Mouse (Mus musculus): Measurements from ENCODE around the gene Lrp5. TPM values are rescaled to one million over a fixed set of nuclear protein-coding genes. Genes with fewer than 3 reads are reported as not detected.
"Not testable (repeated sequence)": the region's sequence is repeated elsewhere in the genome, so short reads cannot be mapped to it uniquely, and the experiment has no call there.

Gene Lrp5
- total and polyA plus RNA-seq, 2 experiments from 2014 or later, result 0.58 to 15.0 TPM

DNA sequence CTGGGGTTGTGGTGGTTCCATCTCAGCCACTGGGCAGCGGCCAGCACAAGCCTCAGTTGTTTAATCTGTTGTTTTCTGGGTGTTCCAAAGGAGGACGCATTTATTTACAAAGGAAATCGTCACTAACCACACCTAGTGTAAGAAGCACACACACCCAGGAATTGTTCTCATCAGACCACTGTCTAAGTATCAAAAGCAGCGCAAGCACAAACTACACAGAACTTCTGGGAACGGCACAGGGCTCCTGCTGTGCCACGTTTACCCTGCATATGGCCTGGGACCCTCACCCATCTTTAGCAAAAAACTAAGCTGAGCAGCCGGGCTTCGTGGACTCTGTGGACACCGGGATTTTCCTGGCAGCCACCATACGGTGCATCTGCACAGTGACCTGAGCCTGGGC is 17.8 kb downstream of the Lrp5 start:
- WGBS, result 75% methylated on average over 10 of the region's 10 CpGs
- Histone ChIP-seq H3K9ac (replicated peaks; ENCODE audit: low read length, poor library complexity, severe bottlenecking) (no peak overlapping the region), H3K27me3 (ENCODE audit: insufficient read depth, low read length) (no peaks in the 10 kb centered on the region), H3K4me3 (ENCODE audit: low read depth, low read length) (no peak overlapping the region), H3K4me2 (ENCODE audit: low read depth, low read length, poor library complexity, severe bottlenecking) (no peak overlapping the region), H3K36me3 (ENCODE audit: insufficient read depth, low read length) (no peaks in the 10 kb centered on the region), H3K9me3 (ENCODE audit: low read length) (no peaks in the 10 kb centered on the region), H3K4me1 (ENCODE audit: insufficient read depth, low read length) (0 out of 2 replicates have a peak, but pooled peaks cover 2% of the 10 kb centered on the region), H3K27ac (ENCODE audit: low read depth, low read length) (no peak overlapping the region)
- ATAC-seq (ENCODE audit: low FRiP score) (no peak), DNase-seq (ENCODE audit: low spot score) (no peak)
- TF ChIP-seq CTCF (IDR thresholded peaks at IDR 0.05), result no peak

DNA sequence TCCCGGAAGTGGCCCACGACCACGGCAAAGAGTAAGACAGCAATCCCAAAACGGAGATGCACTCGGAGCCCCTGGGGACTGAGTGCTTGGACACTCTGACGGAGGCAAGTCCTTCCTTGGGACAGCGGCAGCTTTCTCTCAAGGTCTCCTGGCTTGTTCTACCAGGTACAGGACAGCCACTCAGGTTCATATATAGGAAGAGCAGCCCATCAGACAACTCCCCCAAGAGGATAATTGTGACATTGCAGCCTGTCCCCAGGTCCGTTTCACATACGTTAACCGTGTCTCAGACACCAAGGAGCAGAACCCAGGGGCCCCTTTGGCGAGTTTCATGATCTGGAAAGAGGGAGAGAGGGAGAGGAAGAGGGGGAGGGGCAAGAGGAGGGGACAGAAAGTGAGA is 18.4 kb downstream of the Lrp5 start:
- no peaks in the 10 kb centered on the region for H3K27me3 ChIP-seq (ENCODE audit: insufficient read depth, low read length)
- 81% methylated on average over 11 of the region's 11 CpGs for WGBS
- no peak overlapping the region for H3K9ac ChIP-seq (replicated peaks; ENCODE audit: low read length, poor library complexity, severe bottlenecking)
- no peak for ATAC-seq (ENCODE audit: low FRiP score)
- H3K4me2 ChIP-seq (ENCODE audit: low read depth, low read length, poor library complexity, severe bottlenecking), result no peak overlapping the region
- H3K4me1 ChIP-seq (ENCODE audit: insufficient read depth, low read length), result 0 out of 2 replicates have a peak, but pooled peaks cover 2% of the 10 kb centered on the region
- no peak overlapping the region for H3K4me3 ChIP-seq (ENCODE audit: low read depth, low read length)
- no peaks in the 10 kb centered on the region for H3K36me3 ChIP-seq (ENCODE audit: insufficient read depth, low read length)
- H3K27ac ChIP-seq (ENCODE audit: low read depth, low read length), result no peak overlapping the region
- H3K9me3 ChIP-seq (ENCODE audit: low read length), result no peaks in the 10 kb centered on the region
- TF ChIP-seq CTCF (IDR thresholded peaks at IDR 0.05), result peak; percentile 5; the same call in 1 of the 2 replicates
- no peak for DNase-seq (ENCODE audit: low spot score)

DNA sequence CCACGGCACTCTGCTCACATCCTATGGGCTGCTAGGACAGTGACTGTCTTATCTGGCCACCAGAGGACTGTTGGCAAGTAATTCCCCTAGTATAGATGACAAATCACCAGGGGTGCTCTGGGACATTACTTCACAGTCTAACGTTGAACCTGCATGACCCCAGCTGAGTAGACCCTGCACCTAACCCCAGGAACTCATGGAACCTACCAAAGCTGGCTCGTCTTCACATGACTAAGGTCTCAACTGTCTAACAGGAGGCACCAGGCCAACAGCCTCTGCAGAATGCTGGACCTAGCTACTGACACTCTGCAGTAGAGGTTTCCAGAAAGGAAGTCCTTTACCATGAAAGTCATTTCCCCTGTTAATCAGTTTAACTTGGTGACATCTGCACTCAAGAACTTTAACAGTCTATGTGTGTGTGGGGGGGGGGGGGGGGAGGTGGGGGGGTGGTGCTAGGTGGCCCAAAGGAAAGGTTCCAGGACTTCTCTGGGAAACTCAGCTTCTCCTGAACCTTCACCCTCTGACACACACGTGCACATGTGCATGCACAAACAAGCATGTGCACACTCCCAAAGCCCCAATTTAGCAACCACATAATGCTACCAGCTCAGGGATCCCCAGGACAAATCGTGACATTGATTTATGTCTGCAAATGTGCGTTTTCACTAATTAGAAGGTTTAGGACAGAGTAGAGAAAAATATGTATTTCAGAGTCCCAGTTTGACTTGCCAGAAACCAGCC is 19.0 kb downstream of the Lrp5 start:
- WGBS, result 80% methylated on average over 6 of the region's 6 CpGs

DNA sequence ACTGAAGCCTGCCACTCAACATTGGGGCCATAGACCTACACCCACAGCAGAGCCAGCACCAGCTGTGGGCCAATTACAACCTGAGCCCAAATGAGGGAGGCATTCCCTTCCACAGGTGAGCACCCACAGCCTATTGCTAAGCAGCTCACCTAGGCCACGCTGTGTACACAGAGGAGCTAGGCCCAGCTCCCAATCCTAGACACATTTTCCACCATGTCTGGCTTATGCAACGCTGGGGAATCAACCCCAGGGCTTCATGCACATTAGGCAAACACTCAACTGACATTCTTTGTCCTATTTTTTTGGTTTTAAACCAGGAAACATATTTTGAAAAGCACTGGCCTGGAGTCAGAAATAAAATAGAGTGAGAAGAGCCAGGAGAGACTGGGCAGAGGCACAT is 19.7 kb downstream of the Lrp5 start:
- H3K9ac ChIP-seq (replicated peaks; ENCODE audit: low read length, poor library complexity, severe bottlenecking), result no peak overlapping the region
- no peak overlapping the region for H3K4me2 ChIP-seq (ENCODE audit: low read depth, low read length, poor library complexity, severe bottlenecking)
- ATAC-seq (ENCODE audit: low FRiP score) (no peak), DNase-seq (ENCODE audit: low spot score) (no peak)
- no peaks in the 10 kb centered on the region for H3K36me3 ChIP-seq (ENCODE audit: insufficient read depth, low read length)
- no peak overlapping the region for H3K4me3 ChIP-seq (ENCODE audit: low read depth, low read length)
- whole genome bisulfite sequencing, result 88% methylated on average over 2 of the region's 2 CpGs
- no peak for TF ChIP-seq CTCF (IDR thresholded peaks at IDR 0.05)
- H3K4me1 ChIP-seq (ENCODE audit: insufficient read depth, low read length), result 0 out of 2 replicates have a peak, but pooled peaks cover 2% of the 10 kb centered on the region
- H3K27ac ChIP-seq (ENCODE audit: low read depth, low read length), result no peak overlapping the region
- no peaks in the 10 kb centered on the region for H3K27me3 ChIP-seq (ENCODE audit: insufficient read depth, low read length)
- no peaks in the 10 kb centered on the region for H3K9me3 ChIP-seq (ENCODE audit: low read length)

More for the DNA sequence above, 19.0 kb downstream of the Lrp5 start:
- Histone ChIP-seq H3K4me1 (ENCODE audit: insufficient read depth, low read length) (0 out of 2 replicates have a peak, but pooled peaks cover 2% of the 10 kb centered on the region), H3K4me2 (ENCODE audit: low read depth, low read length, poor library complexity, severe bottlenecking) (no peak overlapping the region), H3K4me3 (ENCODE audit: low read depth, low read length) (no peak overlapping the region), H3K27me3 (ENCODE audit: insufficient read depth, low read length) (no peaks in the 10 kb centered on the region), H3K27ac (ENCODE audit: low read depth, low read length) (no peak overlapping the region), H3K9me3 (ENCODE audit: low read length) (no peaks in the 10 kb centered on the region), H3K36me3 (ENCODE audit: insufficient read depth, low read length) (no peaks in the 10 kb centered on the region), H3K9ac (replicated peaks; ENCODE audit: low read length, poor library complexity, severe bottlenecking) (no peak overlapping the region)
- ATAC-seq (ENCODE audit: low FRiP score) (no peak), DNase-seq (ENCODE audit: low spot score) (no peak)
- TF ChIP-seq CTCF (IDR thresholded peaks at IDR 0.05), result no peak

DNA sequence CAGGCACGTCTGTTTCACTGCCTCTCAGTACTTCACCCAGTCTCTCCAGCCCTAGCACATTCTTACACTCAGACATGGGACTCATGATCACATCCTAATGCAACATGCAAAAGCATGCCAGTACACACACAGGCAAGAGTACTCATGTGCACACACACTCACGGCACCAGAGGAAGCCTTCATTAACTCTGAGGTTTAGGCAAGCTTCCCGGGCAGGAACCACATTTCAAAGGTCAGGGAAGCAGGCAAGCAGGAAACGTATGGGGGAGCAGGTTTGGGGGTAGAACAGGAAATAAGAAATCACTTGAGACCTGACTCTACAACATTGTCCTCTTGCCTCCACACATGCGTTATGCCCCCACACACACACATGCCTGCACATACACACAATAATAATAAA is 20.9 kb downstream of the Lrp5 start:
- Histone ChIP-seq H3K27me3 (ENCODE audit: insufficient read depth, low read length) (no peaks in the 10 kb centered on the region), H3K4me2 (ENCODE audit: low read depth, low read length, poor library complexity, severe bottlenecking) (no peak overlapping the region), H3K36me3 (ENCODE audit: insufficient read depth, low read length) (no peaks in the 10 kb centered on the region), H3K27ac (ENCODE audit: low read depth, low read length) (no peak overlapping the region), H3K4me1 (ENCODE audit: insufficient read depth, low read length) (0 out of 2 replicates have a peak, but pooled peaks cover 2% of the 10 kb centered on the region), H3K9me3 (ENCODE audit: low read length) (no peaks in the 10 kb centered on the region), H3K9ac (replicated peaks; ENCODE audit: low read length, poor library complexity, severe bottlenecking) (no peak overlapping the region), H3K4me3 (ENCODE audit: low read depth, low read length) (no peak overlapping the region)
- ATAC-seq (ENCODE audit: low FRiP score) (no peak), DNase-seq (ENCODE audit: low spot score) (no peak)
- TF ChIP-seq CTCF (IDR thresholded peaks at IDR 0.05), result no peak
- WGBS, result 77% methylated on average over 5 of the region's 5 CpGs

DNA sequence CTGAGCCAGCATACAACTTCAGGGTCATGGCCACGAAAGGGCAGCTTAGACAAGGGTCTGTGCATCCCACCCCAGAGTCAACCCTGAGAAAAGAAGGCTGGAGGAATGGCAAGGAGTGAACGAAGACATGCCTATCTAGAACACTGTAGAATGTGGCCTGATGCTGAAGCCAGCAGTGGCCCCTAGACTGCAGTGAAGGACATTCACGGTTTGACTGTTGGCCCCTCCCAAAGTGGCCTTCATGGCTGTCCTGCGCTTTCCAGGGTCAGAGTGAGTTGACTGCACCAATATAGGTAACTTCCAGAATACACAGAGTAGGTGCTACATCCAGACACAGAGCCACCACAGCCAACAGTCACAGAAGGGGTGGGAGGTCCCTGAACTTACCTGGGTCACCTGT is 28.4 kb downstream of the Lrp5 start:
- Histone ChIP-seq H3K4me1 (ENCODE audit: insufficient read depth, low read length) (no peaks in the 10 kb centered on the region), H3K4me3 (ENCODE audit: low read depth, low read length) (no peak overlapping the region), H3K36me3 (ENCODE audit: insufficient read depth, low read length) (no peaks in the 10 kb centered on the region), H3K27ac (ENCODE audit: low read depth, low read length) (no peak overlapping the region), H3K4me2 (ENCODE audit: low read depth, low read length, poor library complexity, severe bottlenecking) (no peak overlapping the region), H3K27me3 (ENCODE audit: insufficient read depth, low read length) (no peaks in the 10 kb centered on the region), H3K9me3 (ENCODE audit: low read length) (no peaks in the 10 kb centered on the region), H3K9ac (replicated peaks; ENCODE audit: low read length, poor library complexity, severe bottlenecking) (no peak overlapping the region)
- ATAC-seq (ENCODE audit: low FRiP score), result no peak
- 94% methylated on average over 4 of the region's 4 CpGs for WGBS
- TF ChIP-seq CTCF (IDR thresholded peaks at IDR 0.05), result no peak
- no peak for DNase-seq (ENCODE audit: low spot score)

DNA sequence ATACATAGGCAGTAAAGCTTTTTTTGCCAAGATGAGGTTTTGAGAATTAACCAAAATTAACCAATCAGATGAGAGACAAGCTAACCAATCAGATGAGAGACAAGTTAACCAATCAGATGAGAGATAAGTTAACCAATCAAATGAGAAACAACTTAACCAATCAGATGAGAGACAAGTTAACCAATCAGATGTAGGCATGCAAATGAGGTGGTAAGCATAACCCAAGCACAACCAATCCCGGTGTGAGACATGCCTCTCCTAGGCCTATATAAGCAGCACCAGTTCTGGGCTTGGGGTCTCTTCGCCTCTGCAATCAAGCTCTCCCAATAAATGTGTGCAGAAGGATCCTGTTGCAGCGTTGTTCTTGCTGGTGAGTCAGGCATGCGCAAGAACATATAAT is 29.3 kb downstream of the Lrp5 start:
- WGBS, result 98% methylated on average over 4 of the region's 4 CpGs
- DNase-seq (ENCODE audit: low spot score); H3K36me3 ChIP-seq (ENCODE audit: insufficient read depth, low read length); H3K27ac ChIP-seq (ENCODE audit: low read depth, low read length); H3K4me2 ChIP-seq (ENCODE audit: low read depth, low read length, poor library complexity, severe bottlenecking); H3K9me3 ChIP-seq (ENCODE audit: low read length); H3K4me1 ChIP-seq (ENCODE audit: insufficient read depth, low read length); H3K4me3 ChIP-seq (ENCODE audit: low read depth, low read length); H3K27me3 ChIP-seq (ENCODE audit: insufficient read depth, low read length); ATAC-seq (ENCODE audit: low FRiP score); H3K9ac ChIP-seq (replicated peaks; ENCODE audit: low read length, poor library complexity, severe bottlenecking): not testable (repeated sequence)
